Mouse (Mus musculus): ENCODE measurements around the gene 4933430I17Rik.
A peak's percentile ranks its signal among the peaks of the same experiment; 100 is the strongest.
"Not testable (repeated sequence)": the region's sequence is repeated elsewhere in the genome, so short reads cannot be mapped to it uniquely, and the experiment has no call there.

The 4933430I17Rik gene

GRCm38 (mm10) chr4:62524651-62525488, at the start of gene 4933430I17Rik, which contains the start of gene Pole3:
Gene 4933430I17Rik, plus strand, starts transcription at chr4:62525369.
Gene Pole3, minus strand, starts transcription at chr4:62525068.
- peak; percentile 99 for DNase-seq (ENCODE audit: low read depth, low spot score)

DNA sequence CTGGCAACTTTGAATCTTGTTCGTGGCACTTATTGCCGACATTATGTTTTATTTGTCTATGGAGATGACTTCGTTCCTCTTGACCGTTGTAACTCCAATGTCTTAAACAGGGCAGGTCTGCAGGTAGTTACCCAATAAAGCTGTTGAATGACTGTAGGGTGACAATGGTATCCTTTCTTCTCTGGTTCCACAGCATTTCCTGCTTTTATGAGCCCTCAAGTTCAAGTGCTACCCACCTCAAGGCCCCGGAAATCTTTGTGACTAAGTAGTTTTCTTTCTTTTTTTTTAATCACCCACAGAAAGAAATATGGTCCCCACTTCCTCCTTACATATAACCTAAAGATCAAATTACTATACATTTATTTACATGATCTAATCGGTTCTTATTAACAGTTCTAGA, 49.4 kb upstream of the 4933430I17Rik start:
- no peak for DNase-seq (ENCODE audit: low read depth, low spot score)

DNA sequence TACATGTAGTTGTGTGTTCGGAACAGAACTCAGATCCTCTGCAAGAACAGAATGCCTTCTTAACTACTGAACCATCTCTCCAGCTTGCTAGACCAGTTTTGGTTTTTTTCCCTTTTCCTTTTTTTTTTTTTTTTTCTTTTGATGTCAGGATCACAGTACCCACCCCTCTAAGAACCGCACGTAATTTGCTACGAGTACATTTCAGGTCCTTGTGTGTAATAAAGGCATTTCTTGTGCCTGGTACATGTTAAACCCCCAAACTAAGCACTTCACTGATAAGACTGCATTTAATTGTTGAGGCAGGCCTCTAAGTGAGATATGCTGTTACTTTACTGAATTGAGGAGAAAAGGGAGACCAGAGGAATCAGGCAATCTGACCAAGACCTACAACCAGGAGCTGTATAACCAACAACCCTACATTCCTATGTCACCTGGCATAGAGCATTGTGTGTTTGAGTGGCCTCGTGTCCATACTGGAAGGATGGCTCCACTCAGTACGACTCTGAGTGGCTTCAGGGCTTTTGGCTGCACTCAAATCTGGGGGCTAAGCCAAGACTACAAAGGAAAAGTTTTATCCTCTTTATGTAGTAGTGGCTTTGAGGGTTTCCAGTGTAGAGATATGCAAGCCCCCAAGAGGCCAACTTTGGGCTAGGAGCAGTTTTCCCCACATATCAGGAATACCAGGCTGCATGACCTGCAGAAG, 47.5 kb upstream of the 4933430I17Rik start:
- no peak for DNase-seq (ENCODE audit: low read depth, low spot score)

GRCm38 (mm10) chr4:62479593-62479936, 45.6 kb upstream of the 4933430I17Rik start:
- not testable (repeated sequence) for DNase-seq (ENCODE audit: low read depth, low spot score)

- no peak for DNase-seq (ENCODE audit: low read depth, low spot score)
These were observed 45.0 kb upstream of the 4933430I17Rik start, which contains the start of gene Bspry for GRCm38 (mm10) chr4:62479937-62480708. Gene Bspry, plus strand, starts transcription at chr4:62480053.

GRCm38 (mm10) chr4:62480709-62481605, 44.2 kb upstream of the 4933430I17Rik start:
- no peak for DNase-seq (ENCODE audit: low read depth, low spot score)

- no peak for DNase-seq (ENCODE audit: low read depth, low spot score)
These were observed 40.2 kb upstream of the 4933430I17Rik start for GRCm38 (mm10) chr4:62484928-62485327.

GRCm38 (mm10) chr4:62485450-62486161, 39.6 kb upstream of the 4933430I17Rik start:
- DNase-seq (ENCODE audit: low read depth, low spot score), result no peak

GRCm38 (mm10) chr4:62486162-62486696, 38.9 kb upstream of the 4933430I17Rik start:
- no peak for DNase-seq (ENCODE audit: low read depth, low spot score)

DNA sequence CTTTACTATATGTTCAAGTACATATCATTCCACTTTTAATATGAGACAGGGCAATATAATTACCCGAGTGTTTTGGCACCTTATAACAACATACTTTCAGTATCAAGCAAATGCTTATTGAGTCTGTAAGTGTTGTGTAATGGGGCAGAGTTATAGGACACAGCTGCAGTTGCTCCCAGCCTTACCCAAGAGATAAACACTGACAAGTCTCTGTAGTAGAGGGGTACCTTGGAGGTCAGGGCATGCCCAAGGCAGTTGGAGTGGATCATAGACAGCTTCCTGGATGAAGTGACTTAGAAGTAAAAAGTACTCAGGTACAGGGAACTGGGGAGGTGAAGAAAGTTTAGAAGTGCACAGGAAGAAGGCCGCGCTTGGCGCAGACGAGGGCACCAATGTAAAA, 38.0 kb upstream of the 4933430I17Rik start:
- DNase-seq (ENCODE audit: low read depth, low spot score), result no peak

DNA sequence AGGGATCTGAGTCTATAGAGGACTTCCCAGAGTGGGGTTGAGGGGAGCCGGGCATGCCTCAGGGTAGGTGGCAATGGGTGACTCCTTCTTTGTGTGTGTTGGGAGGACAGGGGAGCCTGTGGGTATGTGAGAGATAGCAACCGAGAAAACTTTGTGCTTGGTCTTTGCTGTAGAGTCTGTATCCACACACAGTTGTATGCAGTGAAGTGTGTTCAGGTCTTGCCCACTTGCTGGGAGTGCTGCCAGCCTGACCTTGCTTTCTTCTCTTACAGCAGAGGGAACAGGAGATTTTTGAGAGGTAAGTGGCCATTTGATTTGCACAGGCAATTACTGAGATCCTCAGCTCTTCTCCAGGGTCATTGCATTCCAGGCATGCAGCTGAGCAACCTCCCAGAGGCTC, 37.3 kb upstream of the 4933430I17Rik start:
- no peak for DNase-seq (ENCODE audit: low read depth, low spot score)

GRCm38 (mm10) chr4:62492682-62493081, 32.5 kb upstream of the 4933430I17Rik start:
- DNase-seq (ENCODE audit: low read depth, low spot score), result no peak

- no peak for DNase-seq (ENCODE audit: low read depth, low spot score)
These were observed 30.9 kb upstream of the 4933430I17Rik start for GRCm38 (mm10) chr4:62494230-62494629.

DNA sequence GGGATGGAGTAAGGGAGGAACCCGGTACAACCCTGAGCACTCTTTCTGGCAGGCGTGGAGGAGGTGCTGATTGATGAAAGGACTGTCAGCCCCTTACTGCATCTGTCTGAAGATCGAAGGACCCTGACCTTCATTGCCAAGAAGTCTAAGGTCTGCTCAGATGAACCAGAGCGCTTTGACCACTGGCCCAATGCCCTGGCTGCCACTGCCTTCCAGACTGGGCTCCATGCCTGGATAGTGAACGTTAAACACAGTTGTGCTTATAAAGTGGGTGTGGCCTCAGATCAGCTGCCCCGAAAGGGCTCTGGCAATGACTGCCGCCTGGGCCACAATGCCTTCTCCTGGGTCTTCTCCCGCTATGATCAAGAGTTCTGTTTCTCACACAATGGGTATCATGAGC, 29.2 kb upstream of the 4933430I17Rik start:
- no peak for DNase-seq (ENCODE audit: low read depth, low spot score)

DNA sequence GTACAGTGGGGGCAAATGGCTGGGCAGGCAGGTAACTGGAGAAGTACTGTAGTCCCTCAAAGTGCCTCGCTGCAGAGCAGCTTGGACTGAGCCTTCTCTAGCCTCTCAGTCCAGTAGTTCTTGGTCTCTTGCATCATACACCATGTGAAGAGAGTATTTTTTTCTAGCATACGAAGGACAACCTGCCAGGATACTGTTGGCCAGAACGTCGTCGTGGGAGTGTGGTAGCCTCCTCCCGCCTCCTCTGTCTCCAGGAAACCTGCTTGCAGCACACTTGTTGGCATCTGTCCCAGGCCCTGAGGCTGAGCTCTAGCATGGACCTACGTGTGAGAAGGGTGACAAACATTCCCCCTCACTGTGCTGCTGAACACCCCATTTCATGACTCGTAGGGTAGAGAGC, 28.4 kb upstream of the 4933430I17Rik start:
- DNase-seq (ENCODE audit: low read depth, low spot score), result no peak

DNA sequence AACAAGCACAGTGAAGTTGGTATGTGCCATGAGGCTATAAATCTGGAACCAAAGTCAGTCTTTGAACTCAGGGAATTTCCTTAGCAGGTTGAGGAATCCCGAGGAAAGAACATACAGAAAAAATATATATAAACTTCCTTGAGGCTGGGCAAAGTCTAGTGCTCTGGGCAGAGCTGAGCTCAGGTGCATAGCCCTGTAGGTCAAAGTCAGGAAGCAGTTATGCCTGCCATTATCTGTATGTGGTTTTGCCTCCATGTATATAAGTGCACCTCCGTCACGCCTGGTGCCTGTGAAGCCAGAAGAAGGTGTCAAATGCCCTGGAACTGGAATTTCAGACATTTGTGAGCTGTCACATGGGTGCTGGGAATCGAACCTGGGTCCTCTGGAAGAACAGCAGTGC, 24.4 kb upstream of the 4933430I17Rik start:
- no peak for DNase-seq (ENCODE audit: low read depth, low spot score)

DNA sequence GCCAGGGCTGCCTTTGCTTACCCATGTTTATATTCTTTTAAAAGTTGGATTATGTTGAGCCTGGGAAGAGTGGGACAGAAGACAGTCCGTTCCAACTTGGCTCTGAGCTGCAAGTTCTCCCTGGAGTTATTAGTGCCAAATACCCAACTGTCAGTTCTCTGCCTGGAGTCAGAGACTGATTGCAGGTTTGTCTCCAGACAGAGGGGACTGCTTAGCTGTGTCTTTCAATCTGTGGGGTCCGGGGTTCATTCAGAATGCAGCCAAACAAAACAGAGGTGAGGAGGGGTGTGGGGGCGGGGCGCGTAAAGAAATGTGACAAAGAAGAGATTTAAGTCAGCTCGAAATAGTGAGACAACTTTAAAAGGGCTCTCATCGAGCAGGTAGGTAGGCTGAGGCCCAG, 23.6 kb upstream of the 4933430I17Rik start:
- DNase-seq (ENCODE audit: low read depth, low spot score), result no peak

DNA sequence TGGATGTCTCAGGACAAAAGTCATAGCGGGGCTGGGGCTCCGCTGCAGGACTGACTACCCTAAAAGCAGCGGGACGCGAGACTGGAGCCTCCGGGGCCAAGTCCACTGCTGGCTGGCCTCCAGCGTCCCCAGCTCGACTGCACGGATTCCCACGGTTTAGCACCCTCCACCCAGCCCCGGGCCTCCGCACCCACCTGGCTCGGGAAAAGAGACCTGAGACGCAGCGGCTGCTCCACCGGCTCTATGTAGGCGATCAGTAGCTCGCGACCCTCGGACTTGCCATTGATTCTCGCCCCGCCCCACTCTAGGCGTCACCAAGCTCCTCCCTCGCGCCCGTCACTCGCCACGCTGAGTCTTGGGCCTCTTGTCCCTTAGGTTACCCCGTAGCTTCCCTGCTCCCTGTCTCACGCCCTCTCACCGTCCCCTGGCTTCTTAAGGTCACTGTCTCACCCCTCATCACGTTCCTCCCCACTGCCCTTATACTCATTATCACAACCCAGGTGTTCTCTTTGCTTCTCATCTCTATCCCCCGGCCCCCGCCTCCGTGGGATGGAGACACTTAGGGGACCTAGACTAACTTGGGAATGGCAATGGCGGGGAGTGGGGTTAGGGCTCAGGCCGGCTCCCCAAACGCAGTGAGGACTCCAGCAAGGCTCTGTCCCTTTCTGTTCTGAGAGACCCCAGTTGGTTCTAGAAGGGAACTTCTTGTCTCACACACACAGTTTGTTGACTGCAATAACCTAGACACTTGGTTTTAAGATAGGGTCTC, 23.0 kb upstream of the 4933430I17Rik start:
- DNase-seq (ENCODE audit: low read depth, low spot score), result peak; percentile 95

- DNase-seq (ENCODE audit: low read depth, low spot score), result no peak
These were observed 22.2 kb upstream of the 4933430I17Rik start for GRCm38 (mm10) chr4:62502969-62503368.

Measured in mesoderm, embryonic 11.5 days (tissue).